In the genomic region with DNA sequence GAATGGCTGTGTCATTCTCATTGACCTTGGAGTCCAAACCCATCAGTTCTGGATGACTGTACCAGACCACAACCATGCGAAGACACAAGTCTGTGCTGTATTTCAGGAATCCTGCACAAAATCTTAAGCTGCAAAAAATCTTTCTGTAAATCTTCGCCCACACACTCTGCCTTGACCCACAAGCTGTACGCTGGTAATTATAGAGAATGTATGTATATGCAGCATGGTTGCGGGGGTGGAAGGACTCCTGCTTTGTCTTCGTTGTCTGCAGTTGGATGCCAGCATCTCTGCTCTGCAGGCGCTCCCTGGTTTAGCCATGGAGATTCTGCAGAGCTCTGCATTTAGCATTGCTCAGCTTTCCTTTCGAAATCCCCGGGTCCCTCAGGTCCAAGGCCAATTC, we compare ENCODE assay signal across 19 mouse cellular contexts. TPM values are rescaled to one million over a fixed set of nuclear protein-coding genes. Genes with fewer than 3 reads are reported as not detected.
DNase-seq lines count a peak whose midpoint lies in the region; ATAC-seq and TF ChIP-seq lines count a peak whose summit lies in the region.
"Had no signal": no experiment of that assay in that cellular context is flagged by ENCODE, and none has a peak within 500 bp of the region (broad histone marks: within the 10 kb centered on the region; RNA-seq: fewer than 3 reads in every experiment).

No protein-coding gene starts in this region.

- no peak for TF ChIP-seq CTCF in midbrain, postnatal 0 days (IDR thresholded peaks at IDR 0.05)
- TF ChIP-seq CTCF in olfactory bulb, adult 2 months (IDR thresholded peaks at IDR 0.05; ENCODE audit: insufficient read depth, low read depth, low read length), result no peak

- no peak for ATAC-seq in midbrain, postnatal 0 days (ENCODE audit: low FRiP score)
- no peak for ATAC-seq in midbrain, embryonic 13.5 days
- no peak for ATAC-seq in heart, embryonic 12.5 days (ENCODE audit: insufficient number of reproducible peaks, low FRiP score)
- ATAC-seq: activated CD4-positive, CD25-positive, alpha-beta regulatory T cell, adult 4 months; midbrain, embryonic 16.5 days had no signal

- H3K36me3 ChIP-seq in midbrain, postnatal 0 days (ENCODE audit: insufficient read depth, low read length), result no peaks in the 10 kb centered on the region
- no peaks in the 10 kb centered on the region for H3K36me3 ChIP-seq in midbrain, embryonic 13.5 days
- no peaks in the 10 kb centered on the region for H3K36me3 ChIP-seq in heart, embryonic 12.5 days
- H3K36me3 ChIP-seq: liver, embryonic 15.5 days; neural tube, embryonic 12.5 days had no signal

- H3K4me2 ChIP-seq in midbrain, postnatal 0 days (ENCODE audit: low read depth, low read length, poor library complexity, severe bottlenecking), result no peak overlapping the region
- no peak overlapping the region for H3K4me2 ChIP-seq in midbrain, embryonic 13.5 days (replicated peaks)
- no peak overlapping the region for H3K4me2 ChIP-seq in heart, embryonic 12.5 days
- H3K4me2 ChIP-seq: liver, embryonic 15.5 days; neural tube, embryonic 12.5 days had no signal

- 0 out of 2 replicates have a peak, but pooled peaks cover 3% of the 10 kb centered on the region for H3K4me1 ChIP-seq in midbrain, postnatal 0 days (ENCODE audit: insufficient read depth, low read length)
- peaks cover 9% of the 10 kb centered on the region for H3K4me1 ChIP-seq in midbrain, embryonic 13.5 days (replicated peaks)
- peaks cover 24% of the 10 kb centered on the region for H3K4me1 ChIP-seq in olfactory bulb, adult 2 months (ENCODE audit: control insufficient read depth, insufficient read depth, low read length)
- peaks cover 10% of the 10 kb centered on the region for H3K4me1 ChIP-seq in heart, embryonic 12.5 days (replicated peaks)
- H3K4me1 ChIP-seq: liver, embryonic 15.5 days; neural tube, embryonic 12.5 days had no signal

- H3K4me3 ChIP-seq in midbrain, postnatal 0 days (ENCODE audit: low read depth, low read length), result no peak overlapping the region
- no peak overlapping the region for H3K4me3 ChIP-seq in midbrain, embryonic 13.5 days (replicated peaks)
- no peak overlapping the region for H3K4me3 ChIP-seq in olfactory bulb, adult 2 months (ENCODE audit: insufficient read depth, low read depth, low read length)
- no peak overlapping the region for H3K4me3 ChIP-seq in heart, embryonic 12.5 days
- H3K4me3 ChIP-seq: heart, adult 2 months; liver, embryonic 15.5 days; neural tube, embryonic 12.5 days had no signal

- H3K9me3 ChIP-seq in midbrain, postnatal 0 days (ENCODE audit: low read length), result no peaks in the 10 kb centered on the region
- H3K9me3 ChIP-seq in midbrain, embryonic 13.5 days, result no peaks in the 10 kb centered on the region
- H3K9me3 ChIP-seq in heart, embryonic 12.5 days (replicated peaks), result no peaks in the 10 kb centered on the region
- H3K9me3 ChIP-seq: liver, embryonic 15.5 days; neural tube, embryonic 12.5 days had no signal

- no peak overlapping the region for H3K27ac ChIP-seq in midbrain, postnatal 0 days (ENCODE audit: low read depth, low read length)
- no peak overlapping the region for H3K27ac ChIP-seq in midbrain, embryonic 13.5 days
- peak overlapping the region; percentile 94 for H3K27ac ChIP-seq in olfactory bulb, adult 2 months (ENCODE audit: insufficient read depth, low read depth, low read length)
- H3K27ac ChIP-seq in heart, embryonic 12.5 days (ENCODE audit: poor library complexity, severe bottlenecking), result no peak overlapping the region
- H3K27ac ChIP-seq: heart, adult 2 months; liver, embryonic 15.5 days; macrophage; neural tube, embryonic 12.5 days had no signal

- WGBS in midbrain, postnatal 0 days, result 68% methylated on average over 8 of the region's 8 CpGs
- WGBS in midbrain, embryonic 13.5 days, result 74% methylated on average over 8 of the region's 8 CpGs
- WGBS in olfactory bulb, adult 2 months, result 38% methylated on average over 8 of the region's 8 CpGs
- WGBS in heart, embryonic 12.5 days, result 66% methylated on average over 8 of the region's 8 CpGs

- peak; percentile 19 for DNase-seq in adrenal gland, adult 2 months
- DNase-seq in adrenal gland, adult 18-20 months (ENCODE audit: low spot score in 2 of 2), result no peak
- DNase-seq in midbrain, postnatal 0 days (ENCODE audit: low spot score), result peak; percentile 24
- DNase-seq in spleen, adult 18-20 months, result no peak
- no peak for DNase-seq in lung, postnatal 25 days (ENCODE audit: low spot score)
- DNase-seq: cerebellum, postnatal 10 days; heart, adult 2 months; kidney, postnatal 14 days; thymus, postnatal 25 days had no signal

- H3K27me3 ChIP-seq in midbrain, postnatal 0 days (ENCODE audit: insufficient read depth, low read length), result no peaks in the 10 kb centered on the region
- no peaks in the 10 kb centered on the region for H3K27me3 ChIP-seq in midbrain, embryonic 13.5 days
- 0 out of 2 replicates have a peak, but pooled peaks cover 3% of the 10 kb centered on the region for H3K27me3 ChIP-seq in heart, embryonic 12.5 days (replicated peaks)
- H3K27me3 ChIP-seq: CH12.LX; liver, embryonic 15.5 days; neural tube, embryonic 12.5 days had no signal

- no peak overlapping the region for H3K9ac ChIP-seq in midbrain, postnatal 0 days (replicated peaks; ENCODE audit: low read length, poor library complexity, severe bottlenecking)
- H3K9ac ChIP-seq in midbrain, embryonic 13.5 days (replicated peaks), result no peak overlapping the region
- H3K9ac ChIP-seq in heart, embryonic 12.5 days, result no peak overlapping the region
- H3K9ac ChIP-seq: liver, embryonic 15.5 days; neural tube, embryonic 12.5 days had no signal

- TF ChIP-seq POLR2A in olfactory bulb, adult 2 months (IDR thresholded peaks at IDR 0.05; ENCODE audit: insufficient read depth, low read depth, low read length), result no peak

RNA-seq across cellular contexts. Expression of gene Tnfsf13b, which starts 42.9 kb away (rescaled TPM):
- 10 to 100 TPM in 1 of 2 experiments, 1 to 10 TPM in 1; 5.9 to 13.4 TPM for total RNA-seq in adrenal gland, adult 2 months (2021)
- 4.8 and 5.1 TPM in 2 replicates for polyA plus RNA-seq in adrenal gland, adult 2 months (2012; rRNA removed)
- 10 to 100 TPM in 1 of 2 experiments, 1 to 10 TPM in 1; 3.4 to 10.3 TPM for total RNA-seq in adrenal gland, adult 18-20 months (2021)
- total RNA-seq in midbrain, postnatal 0 days (2014; rRNA removed), result 0.33 and 1.1 TPM in 2 replicates
- polyA plus RNA-seq in midbrain, postnatal 0 days (2015; fragmentation: Nextera tagmentation; extraction: Ambion mirVana), result 0.59 and 1.1 TPM in 2 replicates
- polyA plus RNA-seq in midbrain, embryonic 13.5 days (2015; fragmentation: Nextera tagmentation; extraction: Ambion mirVana), result 0.32 and 0.34 TPM in 2 replicates
- not detected in 2 replicates for polyA plus RNA-seq in olfactory bulb, adult 2 months (2012; ENCODE audit: insufficient read depth, insufficient read length, low replicate concordance, missing spikeins)
- 0.26 and 0.30 TPM in 2 replicates for polyA plus RNA-seq in heart, embryonic 12.5 days (2016; fragmentation: Nextera tagmentation; extraction: Ambion mirVana)
- polyA plus RNA-seq: embryonic facial prominence, embryonic 11.5 days had no signal

Comparison
In these comparisons a context has a peak if more than half of its experiments do, and no peak if none do; other contexts are left out.
1. DNase-seq: peak in adrenal gland, adult 2 months (single experiment) and midbrain, postnatal 0 days (single experiment); none in adrenal gland, adult 18-20 months (0 of 2), spleen, adult 18-20 months (0 of 2) and lung, postnatal 25 days (single experiment).